Mouse (Mus musculus) hindbrain, postnatal 0 days (tissue): ENCODE data around the gene Nup133. TPM values are rescaled to one million over a fixed set of nuclear protein-coding genes. Genes with fewer than 3 reads are reported as not detected.

Experiments used
- ATAC-seq: fragments of 200-750 bp; cut with Nextera tagmentation; 2 replicates; pipeline ENCODE4 v1.8.0; 2017; ENCODE audit warnings: mild to moderate bottlenecking, moderate TSS enrichment, moderate library complexity
- DNase-seq: peaks from one replicate; pipeline ENCODE4 v3.0.0-alpha.2; 2015; ENCODE audit warnings: low spot score
- H3K27ac ChIP-seq: fragments of 300-500 bp; sonication (generic); 2 replicates; pipeline ENCODE4 v1.5.1; 2014; ENCODE audit warnings: mild to moderate bottlenecking
- H3K27me3 ChIP-seq: fragments of 300-500 bp; sonication (generic); 2 replicates; pipeline ENCODE4 v1.6.1; 2014; ENCODE audit warnings: low read length, mixed read lengths; ENCODE audit not compliant: insufficient read depth
- H3K36me3 ChIP-seq: fragments of 300-500 bp; sonication (generic); 2 replicates; pipeline ENCODE4 v1.6.1; 2014; ENCODE audit warnings: low read length, mixed read lengths; ENCODE audit not compliant: insufficient read depth
- H3K4me1 ChIP-seq: fragments of 300-500 bp; sonication (generic); 2 replicates; pipeline ENCODE4 v1.6.1; 2014; ENCODE audit warnings: antibody characterized with exemption, low read length, mixed read lengths; ENCODE audit not compliant: insufficient read depth
- H3K4me2 ChIP-seq: fragments of 300-500 bp; sonication (generic); 2 replicates; pipeline ENCODE4 v1.6.1; 2014; ENCODE audit warnings: low read depth, mild to moderate bottlenecking, low read length, moderate library complexity, mixed read lengths
- H3K4me3 ChIP-seq: fragments of 300-500 bp; sonication (generic); 2 replicates; pipeline ENCODE4 v1.5.1; 2014; ENCODE audit warnings: low read length
- H3K9ac ChIP-seq: fragments of 300-500 bp; sonication (generic); replicated peaks from 2 replicates; pipeline ENCODE4 v1.6.1; 2014; ENCODE audit warnings: mild to moderate bottlenecking, low read length, moderate library complexity, mixed read lengths
- H3K9me3 ChIP-seq: fragments of 300-500 bp; sonication (generic); 2 replicates; pipeline ENCODE4 v1.6.1; 2016; ENCODE audit warnings: low read length, mixed read lengths
- CTCF ChIP-seq: IDR thresholded peaks from 2 replicates; pipeline ENCODE4 v1.5.1; 2016; ENCODE audit warnings: antibody characterized with exemption, control low read depth, low read depth
- WGBS: fragments of 180-500 bp; shearing (Covaris S2); extraction: QIAGEN DNeasy Blood & Tissue Kit; methylation state at CpG from one replicate; pipeline ENCODE4 v1.1.7; 2014; 5-methylcytosine and 5-hydroxymethylcytosine counted together
- polyA plus RNA-seq: library from polyadenylated mRNA; unstranded; fragments of >200 nt; fragmentation: Nextera tagmentation; extraction: Ambion mirVana; gene quantifications from 2 replicates; pipeline ENCODE4 v1.2.1, GENCODE M21; 2015
- total RNA-seq: library from RNA; depleted of rRNA; stranded (reverse); fragments of >200 nt; gene quantifications from 2 replicates; pipeline ENCODE4 v1.2.3, GENCODE M21; 2014; rRNA removed

Nup133 gene
- total and polyA plus RNA-seq, 2 experiments from 2014 or later = 15.4 to 36.3 TPM

DNA sequence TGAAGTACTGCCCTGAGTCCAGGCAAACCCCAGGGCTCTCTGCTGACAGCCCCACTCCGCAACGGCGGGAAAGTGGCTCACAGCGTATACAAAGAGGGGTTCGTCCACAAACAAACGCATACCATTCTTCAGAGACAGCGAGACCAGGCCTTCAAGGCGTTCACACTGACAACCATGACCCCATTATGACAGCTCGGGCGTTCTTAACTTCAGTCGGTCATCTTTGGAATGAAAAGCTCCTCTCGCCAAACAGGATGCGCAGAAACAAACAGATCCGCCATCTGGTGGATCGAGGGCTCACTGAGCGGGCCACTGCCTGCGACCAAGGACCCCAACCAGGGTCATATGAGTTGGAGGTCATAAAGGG, 90.5 kb downstream of the Nup133 start:
- Histone ChIP-seq H3K4me3 (peak overlapping the region; percentile 93), H3K27me3 (no peaks in the 10 kb centered on the region), H3K9me3 (no peaks in the 10 kb centered on the region), H3K4me1 (no peaks in the 10 kb centered on the region), H3K27ac (peak overlapping the region; percentile 84), H3K9ac (peak overlapping the region; percentile 79), H3K36me3 (no peaks in the 10 kb centered on the region), H3K4me2 (peak overlapping the region; percentile 96)
- DNase-seq (peak; percentile 54), ATAC-seq (0 out of 2 replicates have a peak, but pooled peaks have one; percentile 8)
- WGBS = under 1% methylated on average over 17 of the region's 17 CpGs
- no peak; the same call in 1 of the 2 replicates for TF ChIP-seq CTCF

- Histone ChIP-seq H3K27ac (no peak overlapping the region), H3K4me1 (no peaks in the 10 kb centered on the region), H3K4me3 (no peak overlapping the region), H3K36me3 (no peaks in the 10 kb centered on the region), H3K4me2 (peak overlapping the region; percentile 96; the same call in 1 of the 2 replicates), H3K9ac (no peak overlapping the region), H3K27me3 (no peaks in the 10 kb centered on the region), H3K9me3 (no peaks in the 10 kb centered on the region)
- DNase-seq (no peak), ATAC-seq (no peak)
- WGBS = 63% methylated on average over 3 of the region's 3 CpGs
- TF ChIP-seq CTCF = no peak
These were observed 91.7 kb downstream of the Nup133 start for GRCm38 (mm10) chr8:123857361-123857760.

- 93% methylated on average over 9 of the region's 9 CpGs for WGBS
- Histone ChIP-seq H3K4me2 (no peak overlapping the region), H3K27me3 (no peaks in the 10 kb centered on the region), H3K9me3 (no peaks in the 10 kb centered on the region), H3K4me3 (no peak overlapping the region), H3K27ac (no peak overlapping the region), H3K4me1 (no peaks in the 10 kb centered on the region), H3K9ac (no peak overlapping the region), H3K36me3 (no peaks in the 10 kb centered on the region)
- no peak for ATAC-seq
- no peak for DNase-seq
- TF ChIP-seq CTCF = no peak
These were observed 94.2 kb downstream of the Nup133 start for GRCm38 (mm10) chr8:123854733-123855475.

DNA sequence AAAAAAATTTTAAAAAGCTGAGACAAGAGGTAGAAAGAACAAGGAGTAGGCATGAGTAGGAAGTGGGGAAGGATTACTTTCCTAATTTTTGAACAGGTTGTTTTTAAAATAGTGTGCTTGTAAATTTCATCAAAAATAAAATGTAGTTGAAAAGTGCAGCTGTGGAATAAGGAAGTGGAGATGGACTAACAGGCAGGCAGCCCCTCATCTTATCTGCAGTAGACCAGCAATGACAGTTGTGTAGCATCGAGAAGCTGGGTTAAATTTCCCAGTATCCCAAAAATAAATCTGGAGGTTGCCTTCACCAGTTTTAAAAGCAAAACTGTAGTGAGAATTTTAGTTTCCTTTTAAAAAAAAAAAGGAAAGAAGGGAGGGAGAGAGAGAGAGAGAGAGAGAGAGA, 94.8 kb downstream of the Nup133 start:
- Histone ChIP-seq H3K27me3 (no peaks in the 10 kb centered on the region), H3K4me3 (no peak overlapping the region), H3K27ac (no peak overlapping the region), H3K4me2 (no peak overlapping the region), H3K4me1 (no peaks in the 10 kb centered on the region), H3K9ac (no peak overlapping the region), H3K9me3 (no peaks in the 10 kb centered on the region), H3K36me3 (no peaks in the 10 kb centered on the region)
- 96% methylated on average over 1 of the region's 1 CpGs for WGBS
- no peak for TF ChIP-seq CTCF
- ATAC-seq (no peak), DNase-seq (no peak)

GRCm38 (mm10) chr8:123851590-123851989, 97.5 kb downstream of the Nup133 start:
- no peak overlapping the region for H3K4me3 ChIP-seq
- no peak overlapping the region for H3K4me2 ChIP-seq
- no peaks in the 10 kb centered on the region for H3K27me3 ChIP-seq
- ATAC-seq = peak; percentile 40; the same call in 1 of the 2 replicates
- WGBS = 48% methylated on average over 5 of the region's 5 CpGs
- H3K27ac ChIP-seq = no peak overlapping the region
- no peak for DNase-seq
- no peak overlapping the region for H3K9ac ChIP-seq
- H3K9me3 ChIP-seq = no peaks in the 10 kb centered on the region
- TF ChIP-seq CTCF = no peak
- no peaks in the 10 kb centered on the region for H3K36me3 ChIP-seq
- no peaks in the 10 kb centered on the region for H3K4me1 ChIP-seq

DNA sequence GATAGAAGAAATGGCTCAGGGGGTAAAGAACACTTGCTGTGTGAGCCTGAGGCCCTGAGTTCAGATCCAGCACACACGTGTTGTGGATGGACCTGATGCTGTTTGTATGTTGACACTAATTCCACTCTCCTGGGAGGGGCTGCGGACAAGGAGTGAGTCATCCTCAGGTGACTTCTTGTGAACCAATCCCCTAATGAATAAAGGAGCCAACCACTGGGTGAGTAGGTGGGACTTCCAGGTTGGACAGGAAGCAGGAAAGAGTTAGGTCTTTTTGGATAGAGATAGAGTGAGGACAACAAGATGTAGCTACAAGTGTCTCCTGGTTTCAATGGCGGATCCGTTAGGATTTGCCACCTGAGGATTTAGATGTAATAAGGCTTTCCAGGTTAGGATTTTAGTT, 99.7 kb downstream of the Nup133 start:
- no peak overlapping the region for H3K4me3 ChIP-seq
- H3K9me3 ChIP-seq = no peaks in the 10 kb centered on the region
- no peak overlapping the region for H3K9ac ChIP-seq
- DNase-seq (no peak), ATAC-seq (no peak)
- H3K4me2 ChIP-seq = no peak overlapping the region
- H3K4me1 ChIP-seq = no peaks in the 10 kb centered on the region
- no peak for TF ChIP-seq CTCF
- H3K36me3 ChIP-seq = no peaks in the 10 kb centered on the region
- 94% methylated on average over 4 of the region's 4 CpGs for WGBS
- no peak overlapping the region for H3K27ac ChIP-seq
- H3K27me3 ChIP-seq = no peaks in the 10 kb centered on the region

DNA sequence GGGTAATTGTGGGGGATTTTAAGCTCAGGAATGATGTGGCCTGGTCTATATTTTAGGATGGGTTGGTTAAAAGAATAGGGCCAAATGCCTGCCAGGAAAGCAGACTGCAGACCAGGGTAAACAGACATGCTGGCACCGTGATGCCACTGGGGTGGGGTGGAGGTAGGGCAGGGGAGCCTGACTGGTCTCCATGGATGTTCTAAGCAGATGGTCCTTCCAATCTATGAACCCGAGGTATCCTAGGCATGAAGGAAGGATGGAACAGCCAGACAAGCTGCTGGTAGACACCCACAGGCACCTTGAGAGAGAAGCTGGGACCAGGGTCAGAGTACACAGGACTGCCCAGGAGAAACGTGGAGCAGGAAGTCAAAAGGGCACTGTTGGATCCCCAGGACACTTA, 101.5 kb downstream of the Nup133 start:
- no peak for DNase-seq
- no peaks in the 10 kb centered on the region for H3K36me3 ChIP-seq
- H3K27ac ChIP-seq = no peak overlapping the region
- no peaks in the 10 kb centered on the region for H3K27me3 ChIP-seq
- no peak overlapping the region for H3K9ac ChIP-seq
- no peak for ATAC-seq
- no peak for TF ChIP-seq CTCF
- no peak overlapping the region for H3K4me2 ChIP-seq
- WGBS = 52% methylated on average over 3 of the region's 3 CpGs
- H3K4me1 ChIP-seq = no peaks in the 10 kb centered on the region
- no peaks in the 10 kb centered on the region for H3K9me3 ChIP-seq
- H3K4me3 ChIP-seq = no peak overlapping the region

Other genes starting within 250 kb of the Nup133 start
- gene Rab4a, start 143.3 kb downstream of the Nup133 start, total RNA-seq = 46.3 and 58.3 TPM in 2 replicates
- gene Rab4a, start 143.3 kb downstream of the Nup133 start, polyA plus RNA-seq = 94.7 and 96.8 TPM in 2 replicates
- gene Ccsap, start 89.1 kb downstream of the Nup133 start, total RNA-seq = 13.4 and 14.8 TPM in 2 replicates
- gene Ccsap, start 89.1 kb downstream of the Nup133 start, polyA plus RNA-seq = 5.0 and 6.4 TPM in 2 replicates
- gene Acta1, start 54.5 kb downstream of the Nup133 start, total RNA-seq = 21.2 and 139 TPM in 2 replicates
- 13.9 and 15.1 TPM in 2 replicates for gene Acta1, start 54.5 kb downstream of the Nup133 start, polyA plus RNA-seq
- gene Abcb10, start 33.9 kb upstream of the Nup133 start, total RNA-seq = 39.0 and 43.2 TPM in 2 replicates
- 12.4 and 13.4 TPM in 2 replicates for gene Abcb10, start 33.9 kb upstream of the Nup133 start, polyA plus RNA-seq
- gene Taf5l, start 72.1 kb upstream of the Nup133 start, total RNA-seq = 37.3 and 42.0 TPM in 2 replicates
- gene Taf5l, start 72.1 kb upstream of the Nup133 start, polyA plus RNA-seq = 20.6 and 21.7 TPM in 2 replicates
- gene Urb2, start 72.2 kb upstream of the Nup133 start, total RNA-seq = 9.7 and 13.5 TPM in 2 replicates
- gene Urb2, start 72.2 kb upstream of the Nup133 start, polyA plus RNA-seq = 1.5 and 1.7 TPM in 2 replicates